Mouse (Mus musculus) G1E (cell line): ENCODE results near the gene Fblim1.

Experiments
- CTCF ChIP-seq: IDR thresholded peaks from 2 replicates; pipeline ENCODE4 v1.5.1; 2012; ENCODE audit warnings: low read depth, low read length, inconsistent platforms, mixed read lengths
- GATA2 ChIP-seq: IDR thresholded peaks from 2 replicates; pipeline ENCODE4 v1.6.1; 2012; ENCODE audit warnings: low read depth, low read length, inconsistent platforms, borderline replicate concordance
- POLR2AphosphoS5 ChIP-seq: IDR thresholded peaks from 2 replicates; pipeline ENCODE4 v1.6.1; 2012; ENCODE audit warnings: low read depth, low read length, inconsistent platforms; ENCODE audit not compliant: insufficient replicate concordance

DNA sequence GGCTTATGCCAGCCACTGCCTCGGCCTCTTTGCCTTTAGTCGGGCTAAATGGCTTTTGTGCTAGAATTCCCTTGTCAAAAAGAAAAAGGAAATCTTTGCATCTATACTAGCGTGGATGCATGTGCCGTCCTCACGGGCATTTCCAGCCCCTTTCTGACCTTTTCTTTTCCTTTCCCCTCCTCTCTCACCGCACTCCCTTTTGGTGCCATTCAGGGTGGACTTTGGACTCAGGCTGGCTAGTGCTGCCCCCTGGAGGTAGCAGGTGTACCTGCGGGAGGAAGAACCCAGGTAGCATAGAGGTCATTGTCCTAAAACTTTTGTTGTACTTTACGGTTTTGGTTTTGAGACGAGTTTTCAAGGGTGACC lies 46.0 kb downstream of the Fblim1 start:
- TF ChIP-seq CTCF (peak; percentile 90), GATA2 (no peak), POLR2AphosphoS5 (no peak)
